Mouse (Mus musculus) testis, adult 2 months (tissue): ENCODE measurements around the gene Nat10.

Experiments
- CTCF ChIP-seq: fragments of 200-500 bp; IDR thresholded peaks from 2 replicates; pipeline ENCODE4 v1.5.1; 2012; ENCODE audit warnings: low read depth, mild to moderate bottlenecking, inconsistent platforms, low read length, moderate library complexity; ENCODE audit not compliant: control insufficient read depth, insufficient read depth, insufficient replicate concordance
- POLR2A ChIP-seq: fragments of 200-500 bp; IDR thresholded peaks from 2 replicates; pipeline ENCODE4 v1.6.1; 2012; ENCODE audit warnings: low read depth, mild to moderate bottlenecking, inconsistent platforms, low read length, moderate library complexity; ENCODE audit not compliant: control insufficient read depth

DNA sequence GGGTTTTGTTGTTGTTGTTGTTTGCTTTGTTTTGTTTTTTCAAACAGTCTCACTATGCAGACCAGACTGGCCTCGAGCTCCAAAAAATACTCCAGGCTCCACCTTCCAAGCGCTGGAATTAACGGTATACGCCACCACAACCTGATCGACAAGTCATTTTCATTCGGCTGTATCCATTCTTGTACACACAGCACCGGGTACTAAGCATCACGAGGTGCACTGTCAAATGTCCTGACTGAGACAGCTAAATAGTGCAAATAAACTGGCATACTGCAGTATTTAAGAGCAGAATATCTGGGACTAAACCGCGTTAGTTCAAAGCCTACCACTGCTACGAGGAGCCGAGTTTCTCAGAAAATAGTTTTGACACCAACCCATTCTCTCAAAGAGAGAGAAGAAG lies 649 bp downstream of the Nat10 start:
- TF ChIP-seq POLR2A (no peak), CTCF (no peak)
